Mouse (Mus musculus): Measurements from ENCODE around the gene A930033H14Rik.

A930033H14Rik gene

DNA sequence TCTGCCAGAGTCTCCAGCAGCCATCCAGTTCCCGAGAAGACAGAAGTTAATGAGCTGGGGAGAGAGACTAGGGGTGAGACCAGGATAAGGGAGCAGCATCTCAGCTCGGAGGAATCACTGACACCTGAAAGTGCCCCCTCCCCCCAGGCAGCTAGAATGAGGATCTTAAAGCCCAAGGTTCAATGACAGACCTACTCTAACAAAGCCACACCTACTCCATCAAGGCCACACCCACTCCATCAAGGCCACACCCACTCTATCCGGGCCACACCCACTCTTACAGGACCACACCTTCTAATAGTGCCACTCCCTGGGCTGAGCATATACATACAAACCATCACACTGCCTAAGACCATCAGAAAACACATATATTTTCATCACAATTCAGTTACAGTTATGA, 24.3 kb upstream of the A930033H14Rik start:
- in situ Hi-C loops (cut with MboI): no loop called here

DNA sequence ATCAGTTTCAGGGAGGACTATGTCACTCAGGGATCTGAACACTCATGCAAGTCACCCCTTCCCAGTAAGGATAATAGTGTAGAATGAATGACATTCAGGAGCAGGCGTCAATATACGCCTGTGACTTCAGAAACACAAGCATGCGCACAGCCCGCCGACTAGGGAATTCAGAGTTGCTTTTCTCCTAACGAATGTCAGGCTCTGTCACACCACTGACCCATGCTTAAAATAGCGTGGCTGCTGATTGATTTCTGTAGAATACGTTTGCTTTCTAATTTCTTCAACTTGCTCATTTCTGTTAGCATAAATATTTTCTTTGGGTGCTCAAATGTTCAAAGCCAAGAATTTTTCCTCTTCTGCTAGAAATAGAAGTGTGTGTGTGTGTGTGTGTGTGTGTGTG, 13.1 kb upstream of the A930033H14Rik start:
- in situ Hi-C loops (cut with MboI): no loop called here

- in situ Hi-C loops (cut with MboI): no loop called here
Observed at GRCm38 (mm10) chr10:69225471-69225870, 12.6 kb upstream of the A930033H14Rik start.

GRCm38 (mm10) chr10:69224276-69224675, 11.4 kb upstream of the A930033H14Rik start:
- in situ Hi-C loops (cut with MboI): no loop called here

DNA sequence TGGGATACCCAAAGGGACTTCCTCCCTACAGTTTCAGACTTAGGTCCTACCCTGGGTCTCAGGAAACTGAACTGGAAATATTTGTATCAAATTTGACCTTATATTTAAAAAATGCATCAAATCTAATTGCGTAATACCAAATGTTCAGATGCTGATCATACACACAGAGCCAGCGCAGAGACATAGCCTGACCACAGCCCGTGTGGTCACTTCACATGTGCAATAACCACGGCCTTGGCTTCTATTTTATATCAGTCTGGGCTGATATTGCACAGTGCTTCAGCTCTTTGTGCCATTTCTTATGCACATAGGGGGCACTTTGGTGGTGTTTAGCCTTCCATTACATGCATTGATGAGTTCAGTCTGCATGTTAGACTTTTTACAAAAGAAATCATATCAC, 10.3 kb upstream of the A930033H14Rik start:
- in situ Hi-C loops (cut with MboI): no loop called here

GRCm38 (mm10) chr10:69221955-69222354, 9.1 kb upstream of the A930033H14Rik start:
- in situ Hi-C loops (cut with MboI): no loop called here

- in situ Hi-C loops (cut with MboI): no loop called here
Observed at GRCm38 (mm10) chr10:69221148-69221547, 8.2 kb upstream of the A930033H14Rik start.

DNA sequence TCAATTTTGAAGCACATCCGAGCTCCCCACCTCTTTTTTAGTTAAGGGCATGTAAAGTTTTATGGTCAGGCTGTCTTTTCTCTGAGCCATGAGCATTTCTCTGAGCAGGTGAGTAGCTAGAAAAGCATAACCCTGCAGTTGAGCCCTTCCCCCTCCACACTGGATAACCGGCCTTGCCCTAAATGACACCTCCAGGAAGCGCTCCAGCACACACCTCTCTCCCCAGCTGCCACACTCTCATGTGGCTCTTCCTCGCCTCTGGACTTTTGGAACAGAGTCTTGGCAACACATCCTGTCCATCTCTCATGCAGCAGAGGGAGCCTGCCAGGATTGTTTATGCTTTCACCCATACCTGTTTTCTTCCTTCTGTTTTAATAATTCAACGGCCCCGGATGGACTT, 7.4 kb upstream of the A930033H14Rik start:
- in situ Hi-C loops (cut with MboI): no loop called here

DNA sequence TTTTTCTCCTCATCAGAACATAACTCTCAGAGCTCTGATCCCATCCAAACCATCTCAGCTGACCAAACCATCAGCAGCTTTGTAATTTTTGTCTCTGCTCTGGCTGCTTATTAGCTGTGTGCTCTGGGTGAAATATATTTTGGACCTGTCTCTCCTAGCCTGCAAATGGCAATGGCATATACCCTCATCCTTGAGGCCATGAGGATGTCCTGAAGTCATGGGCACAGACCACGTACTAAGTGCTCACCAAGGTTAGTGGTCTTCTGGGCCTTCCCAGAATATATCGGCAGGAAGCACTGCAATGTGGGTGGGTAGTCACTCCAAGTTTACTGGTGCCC, 6.4 kb upstream of the A930033H14Rik start:
- in situ Hi-C loops (cut with MboI): no loop called here

- in situ Hi-C loops (cut with MboI): no loop called here
Observed at GRCm38 (mm10) chr10:69218458-69219288, 5.8 kb upstream of the A930033H14Rik start.

GRCm38 (mm10) chr10:69217127-69217690, 4.3 kb upstream of the A930033H14Rik start:
- in situ Hi-C loops (cut with MboI): no loop called here

- in situ Hi-C loops (cut with MboI): no loop called here
Observed at GRCm38 (mm10) chr10:69213986-69214385, 1.1 kb upstream of the A930033H14Rik start.

- in situ Hi-C loops (cut with MboI): no loop called here
Observed at GRCm38 (mm10) chr10:69213451-69213877, 566 bp upstream of the A930033H14Rik start.

DNA sequence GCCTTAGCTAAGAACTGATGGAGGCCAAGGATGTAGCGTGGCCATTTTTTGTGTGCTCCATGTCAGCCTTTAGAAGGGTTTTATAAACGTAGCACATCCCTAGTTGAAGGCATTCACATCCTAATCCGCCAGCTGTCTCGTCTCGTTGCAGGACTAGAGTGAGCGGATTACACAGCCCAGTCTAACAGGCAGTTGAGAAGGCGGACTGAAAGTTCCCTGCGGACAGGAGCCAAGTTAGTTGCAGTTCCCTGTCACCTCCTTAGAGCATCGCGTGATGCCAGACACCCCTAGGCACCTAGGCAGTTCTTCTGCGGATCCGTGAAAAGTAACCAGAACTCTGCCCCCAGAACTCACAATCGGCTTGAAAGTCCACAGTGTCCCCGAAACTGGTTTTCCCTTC, 922 bp downstream of the A930033H14Rik start:
- in situ Hi-C loops (cut with MboI): no loop called here

DNA sequence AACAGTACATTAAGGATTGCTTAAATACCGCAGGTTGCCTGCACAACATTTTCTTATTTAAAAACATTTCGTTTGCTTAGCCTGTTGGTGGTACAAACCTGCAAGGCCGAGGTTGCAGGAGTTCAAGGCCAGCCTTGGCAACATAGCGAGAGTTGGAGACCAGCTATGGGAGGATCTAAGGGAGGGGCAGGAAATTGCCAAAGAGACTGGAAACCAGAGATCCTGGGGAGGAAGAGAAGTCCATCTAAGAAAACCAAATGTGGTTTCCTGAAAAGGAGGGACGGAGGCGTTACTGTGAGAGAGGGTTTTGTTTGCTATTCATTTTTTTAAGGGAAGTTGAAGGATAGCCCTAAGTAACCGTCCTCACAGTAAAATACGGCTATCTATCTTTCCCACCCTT, 1.3 kb downstream of the A930033H14Rik start:
- in situ Hi-C loops (cut with MboI): no loop called here

DNA sequence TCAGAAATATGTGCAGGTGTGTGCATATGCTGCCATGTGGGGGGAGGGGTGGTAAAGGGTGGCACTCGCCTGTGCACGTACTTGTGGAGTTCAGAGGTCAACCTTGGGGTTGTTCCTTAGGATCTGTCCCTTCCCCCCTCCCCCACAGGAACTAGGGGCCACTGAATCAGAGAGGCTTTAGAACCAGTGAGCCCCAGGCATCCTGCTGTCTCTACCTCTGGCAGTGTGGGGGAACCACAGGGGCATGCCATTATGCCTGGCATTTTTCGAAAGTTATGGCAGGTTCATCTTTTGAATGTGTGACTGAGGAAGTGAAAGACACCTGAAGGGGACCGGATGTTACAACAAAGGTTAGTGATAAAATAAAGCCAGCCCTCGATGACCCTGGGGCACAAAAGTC, 2.2 kb downstream of the A930033H14Rik start:
- in situ Hi-C loops (cut with MboI): no loop called here

DNA sequence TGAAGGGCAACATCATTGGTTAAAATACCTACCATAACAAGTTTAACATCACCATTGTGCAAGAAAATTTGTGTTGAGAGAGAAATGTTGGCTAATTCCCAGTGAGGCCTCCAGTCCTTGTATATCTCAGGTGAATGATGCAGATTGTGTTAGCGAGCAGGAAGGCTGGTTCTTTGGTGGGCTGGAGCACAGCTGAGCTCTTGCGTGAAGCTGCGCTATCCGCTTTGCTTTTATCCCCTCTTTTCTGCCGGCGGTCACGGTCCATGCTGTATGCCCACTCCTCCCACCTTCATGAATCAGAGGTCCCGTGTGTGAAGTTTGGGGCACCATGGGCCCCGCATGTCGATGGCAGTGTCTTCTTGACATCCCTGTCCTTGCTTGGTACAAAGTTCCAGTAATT, 2.9 kb downstream of the A930033H14Rik start:
- in situ Hi-C loops (cut with MboI): no loop called here

GRCm38 (mm10) chr10:69208705-69209104, 4.2 kb downstream of the A930033H14Rik start:
- in situ Hi-C loops (cut with MboI): no loop called here

DNA sequence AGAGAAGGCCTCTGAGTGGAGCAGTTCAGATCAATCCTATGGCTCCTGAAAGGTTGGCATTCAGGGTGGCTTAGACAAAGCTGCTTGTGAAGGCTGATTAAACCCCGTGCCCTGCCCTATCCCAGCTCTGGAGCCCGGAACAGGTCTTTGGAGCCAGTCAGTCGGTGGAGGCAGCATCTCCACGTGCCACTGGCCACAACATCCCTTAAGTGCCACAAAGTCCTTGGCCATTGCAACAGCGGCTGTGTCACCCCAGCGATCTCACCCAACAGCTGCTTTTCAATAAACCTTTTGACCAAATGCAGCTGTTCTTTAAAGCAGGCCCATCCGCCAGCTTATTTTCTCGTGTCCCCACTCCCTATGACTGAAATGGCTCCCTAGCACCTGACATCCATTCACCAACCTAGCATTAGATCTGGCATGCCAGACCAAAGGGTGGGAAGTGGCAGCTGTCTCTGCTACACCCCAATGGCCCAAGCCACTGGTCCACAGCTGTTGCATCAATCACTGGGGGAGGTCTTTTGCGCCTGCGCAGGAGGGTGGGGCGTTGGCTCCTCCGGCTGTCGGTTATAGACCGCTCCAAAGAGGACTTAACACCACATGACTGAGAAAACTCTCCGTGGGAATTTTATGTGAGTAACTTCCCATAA, 4.8 kb downstream of the A930033H14Rik start:
- in situ Hi-C loops (cut with MboI): no loop called here

DNA sequence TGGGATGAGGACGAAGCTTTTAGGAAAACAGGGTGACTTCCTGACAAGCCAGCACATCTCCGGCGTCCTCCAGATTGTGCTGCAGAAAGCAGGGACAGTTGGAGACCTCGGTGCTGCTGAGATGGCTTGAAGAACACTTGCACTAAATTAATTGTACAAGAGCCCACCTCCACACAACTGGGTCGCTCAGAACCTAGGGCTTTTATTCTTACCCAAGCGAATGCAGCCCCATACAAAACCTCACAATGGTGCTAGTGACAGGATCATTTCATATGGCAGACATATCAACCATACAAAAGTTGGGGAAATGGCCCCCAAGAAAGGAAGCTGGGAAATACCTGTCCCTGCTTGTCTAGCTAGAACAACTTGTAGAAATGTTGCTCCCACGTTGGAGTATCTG, 5.4 kb downstream of the A930033H14Rik start:
- in situ Hi-C loops (cut with MboI): no loop called here

- in situ Hi-C loops (cut with MboI): no loop called here
Observed at GRCm38 (mm10) chr10:69206081-69206480, 6.8 kb downstream of the A930033H14Rik start.

- in situ Hi-C loops (cut with MboI): no loop called here
Observed at GRCm38 (mm10) chr10:69204677-69205400, 8.1 kb downstream of the A930033H14Rik start.

Data from mature B cell (primary cell).